Mouse (Mus musculus): ENCODE results near the gene Uts2. TPM values are rescaled to one million over a fixed set of nuclear protein-coding genes. Genes with fewer than 3 reads are reported as not detected.
A peak's percentile ranks its signal among the peaks of the same experiment; 100 is the strongest.
"Not testable (repeated sequence)": the region's sequence is repeated elsewhere in the genome, so short reads cannot be mapped to it uniquely, and the experiment has no call there.

Uts2 gene
- polyA plus RNA-seq, 1 experiment, result not detected

DNA sequence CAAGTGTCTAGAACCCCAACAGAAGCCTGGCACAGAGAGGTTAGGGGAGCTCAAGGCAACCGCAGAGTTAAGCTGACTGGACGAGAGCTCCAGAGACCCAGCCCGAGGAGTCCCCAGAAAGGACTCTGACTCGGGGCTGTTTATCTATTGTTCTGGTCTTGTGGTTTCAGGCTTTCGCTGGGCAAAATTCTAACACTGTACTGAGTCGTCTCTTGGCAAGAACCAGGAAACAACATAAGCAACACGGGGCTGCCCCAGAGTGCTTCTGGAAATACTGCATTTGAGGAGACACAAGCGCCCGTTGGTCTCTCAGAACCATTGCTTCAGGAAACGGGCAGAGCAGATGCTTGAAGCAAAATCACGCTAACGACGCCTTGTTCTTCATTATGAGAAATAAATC lies 4.5 kb downstream of the Uts2 start:
- Histone ChIP-seq H3K79me2 (ENCODE audit: control insufficient read depth, insufficient read depth) (no peaks in the 10 kb centered on the region), H3K4me3 (ENCODE audit: insufficient read depth, poor library complexity, severe bottlenecking) (no peak overlapping the region), H3ac (ENCODE audit: control insufficient read depth, insufficient read length, low read depth) (no peak overlapping the region), H3K79me3 (ENCODE audit: low read depth) (no peaks in the 10 kb centered on the region), H3K27me3 (ENCODE audit: control insufficient read depth, insufficient read depth, insufficient read length) (no peaks in the 10 kb centered on the region), H3K36me3 (ENCODE audit: control insufficient read depth, insufficient read depth) (no peaks in the 10 kb centered on the region)
- TF ChIP-seq MYOD1 (IDR thresholded peaks at IDR 0.05; ENCODE audit: control insufficient read depth, insufficient read length, low read depth) (no peak), FOSL1 (IDR thresholded peaks at IDR 0.05; ENCODE audit: insufficient read depth, low read length, poor library complexity, severe bottlenecking) (no peak), CEBPB (IDR thresholded peaks at IDR 0.05; ENCODE audit: low read depth) (no peak), USF1 (IDR thresholded peaks at IDR 0.05; ENCODE audit: low read depth) (no peak), CTCF (IDR thresholded peaks at IDR 0.05; ENCODE audit: control insufficient read depth, insufficient read depth, insufficient read length) (no peak), MYOG (IDR thresholded peaks at IDR 0.05; ENCODE audit: control insufficient read depth, extremely low read depth, insufficient read length) (no peak), MAX (IDR thresholded peaks at IDR 0.05) (no peak)

DNA sequence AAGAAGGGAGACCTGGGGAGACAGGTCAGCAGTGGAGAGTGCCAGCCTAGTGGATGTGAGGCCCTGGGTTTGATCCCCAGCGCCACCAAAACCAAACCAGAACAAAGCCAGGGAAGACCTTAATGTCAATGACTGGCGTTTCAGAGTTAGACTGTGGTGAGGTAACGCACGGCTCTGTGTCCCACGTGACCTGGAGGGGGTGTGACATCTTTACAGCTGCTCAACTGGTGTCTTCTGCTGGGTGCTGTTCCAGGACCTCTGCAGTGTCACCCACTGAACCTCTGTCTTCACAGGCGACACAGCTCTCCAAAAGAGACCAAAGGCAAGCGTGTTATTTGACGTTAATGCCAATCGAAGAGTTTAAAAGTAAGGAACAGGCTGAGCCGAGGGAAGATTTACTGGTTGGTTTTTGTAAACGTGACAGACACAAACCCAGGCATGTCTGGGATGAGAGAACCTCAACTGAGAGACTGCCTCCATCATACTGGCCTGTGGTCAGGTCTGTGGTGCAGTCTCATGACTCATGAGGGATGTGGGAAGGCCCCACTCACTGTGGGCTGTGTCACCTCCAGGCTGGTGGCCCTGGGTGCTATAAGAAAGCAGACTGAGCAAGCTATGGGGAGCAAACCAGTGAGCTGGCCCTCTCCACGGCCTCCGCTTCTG lies 8.9 kb downstream of the Uts2 start:
- H3K4me3 ChIP-seq (ENCODE audit: insufficient read depth, poor library complexity, severe bottlenecking), result no peak overlapping the region
- peak; percentile 87 for TF ChIP-seq USF1 (IDR thresholded peaks at IDR 0.05; ENCODE audit: low read depth)
- no peak for TF ChIP-seq MYOD1 (IDR thresholded peaks at IDR 0.05; ENCODE audit: control insufficient read depth, insufficient read length, low read depth)
- peak; percentile 82 for TF ChIP-seq FOSL1 (IDR thresholded peaks at IDR 0.05; ENCODE audit: insufficient read depth, low read length, poor library complexity, severe bottlenecking)
- no peaks in the 10 kb centered on the region for H3K79me3 ChIP-seq (ENCODE audit: low read depth)
- H3ac ChIP-seq (ENCODE audit: control insufficient read depth, insufficient read length, low read depth), result no peak overlapping the region
- H3K27me3 ChIP-seq (ENCODE audit: control insufficient read depth, insufficient read depth, insufficient read length), result no peaks in the 10 kb centered on the region
- no peaks in the 10 kb centered on the region for H3K79me2 ChIP-seq (ENCODE audit: control insufficient read depth, insufficient read depth)
- peaks cover 7% of the 10 kb centered on the region for H3K36me3 ChIP-seq (ENCODE audit: control insufficient read depth, insufficient read depth)

DNA sequence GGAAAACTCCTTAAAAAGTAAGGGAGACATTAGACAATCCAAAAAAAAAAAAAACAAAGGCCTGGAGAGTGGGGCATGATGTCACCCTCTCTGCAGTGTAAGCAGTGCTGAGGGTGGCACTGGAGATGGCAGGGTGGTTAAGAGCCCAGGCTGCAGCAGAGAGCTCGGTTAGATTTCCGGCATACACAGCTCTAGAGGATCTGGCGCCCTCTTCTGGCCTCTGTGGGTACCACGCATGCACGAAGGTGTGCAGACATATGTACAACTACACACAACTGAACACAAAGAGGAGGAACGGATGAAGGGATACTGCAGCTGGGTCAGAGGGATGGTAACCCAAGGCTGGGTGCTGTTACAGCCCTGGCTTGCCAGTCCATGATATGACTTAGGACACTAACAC lies 10.0 kb downstream of the Uts2 start:
- TF ChIP-seq CEBPB (IDR thresholded peaks at IDR 0.05; ENCODE audit: low read depth) (no peak), MYOD1 (IDR thresholded peaks at IDR 0.05; ENCODE audit: control insufficient read depth, insufficient read length, low read depth) (no peak), MAX (IDR thresholded peaks at IDR 0.05) (no peak), FOSL1 (IDR thresholded peaks at IDR 0.05; ENCODE audit: insufficient read depth, low read length, poor library complexity, severe bottlenecking) (no peak), CTCF (IDR thresholded peaks at IDR 0.05; ENCODE audit: control insufficient read depth, insufficient read depth, insufficient read length) (peak; percentile 74), USF1 (IDR thresholded peaks at IDR 0.05; ENCODE audit: low read depth) (no peak), MYOG (IDR thresholded peaks at IDR 0.05; ENCODE audit: control insufficient read depth, extremely low read depth, insufficient read length) (no peak)
- H3K79me3 ChIP-seq (ENCODE audit: low read depth), result no peaks in the 10 kb centered on the region
- no peak overlapping the region for H3K4me3 ChIP-seq (ENCODE audit: insufficient read depth, poor library complexity, severe bottlenecking)
- no peak overlapping the region for H3ac ChIP-seq (ENCODE audit: control insufficient read depth, insufficient read length, low read depth)
- H3K36me3 ChIP-seq (ENCODE audit: control insufficient read depth, insufficient read depth), result peaks cover 7% of the 10 kb centered on the region
- H3K27me3 ChIP-seq (ENCODE audit: control insufficient read depth, insufficient read depth, insufficient read length), result no peaks in the 10 kb centered on the region
- no peaks in the 10 kb centered on the region for H3K79me2 ChIP-seq (ENCODE audit: control insufficient read depth, insufficient read depth)

DNA sequence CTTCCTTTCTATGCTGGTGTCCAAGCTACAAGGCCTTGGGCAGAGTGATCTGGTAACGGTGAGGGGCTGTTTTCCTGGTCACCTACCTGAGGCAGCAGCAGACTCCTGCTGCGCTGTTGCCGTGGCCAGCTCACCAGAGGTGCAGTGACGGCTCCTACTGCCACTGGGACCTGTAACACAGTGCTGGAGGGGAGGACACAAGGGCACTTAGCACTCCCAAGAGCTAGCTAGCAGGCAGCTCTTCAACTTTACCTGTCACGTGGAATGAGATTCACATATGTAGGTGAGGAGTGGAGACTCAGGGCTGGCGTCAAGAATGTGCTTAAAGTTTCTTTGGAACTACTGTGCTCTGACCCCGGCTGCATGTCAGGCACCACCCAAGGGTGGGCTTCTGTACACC lies 13.4 kb downstream of the Uts2 start:
- Histone ChIP-seq H3K79me3 (ENCODE audit: low read depth) (no peaks in the 10 kb centered on the region), H3ac (ENCODE audit: control insufficient read depth, insufficient read length, low read depth) (no peak overlapping the region), H3K27me3 (ENCODE audit: control insufficient read depth, insufficient read depth, insufficient read length) (no peaks in the 10 kb centered on the region), H3K4me3 (ENCODE audit: insufficient read depth, poor library complexity, severe bottlenecking) (no peak overlapping the region), H3K79me2 (ENCODE audit: control insufficient read depth, insufficient read depth) (no peaks in the 10 kb centered on the region), H3K36me3 (ENCODE audit: control insufficient read depth, insufficient read depth) (peaks cover 19% of the 10 kb centered on the region)
- TF ChIP-seq USF1 (IDR thresholded peaks at IDR 0.05; ENCODE audit: low read depth) (no peak), MYOD1 (IDR thresholded peaks at IDR 0.05; ENCODE audit: control insufficient read depth, insufficient read length, low read depth) (no peak), CTCF (IDR thresholded peaks at IDR 0.05; ENCODE audit: control insufficient read depth, insufficient read depth, insufficient read length) (no peak), MAX (IDR thresholded peaks at IDR 0.05) (no peak), CEBPB (IDR thresholded peaks at IDR 0.05; ENCODE audit: low read depth) (no peak), FOSL1 (IDR thresholded peaks at IDR 0.05; ENCODE audit: insufficient read depth, low read length, poor library complexity, severe bottlenecking) (no peak), MYOG (IDR thresholded peaks at IDR 0.05; ENCODE audit: control insufficient read depth, extremely low read depth, insufficient read length) (no peak)

DNA sequence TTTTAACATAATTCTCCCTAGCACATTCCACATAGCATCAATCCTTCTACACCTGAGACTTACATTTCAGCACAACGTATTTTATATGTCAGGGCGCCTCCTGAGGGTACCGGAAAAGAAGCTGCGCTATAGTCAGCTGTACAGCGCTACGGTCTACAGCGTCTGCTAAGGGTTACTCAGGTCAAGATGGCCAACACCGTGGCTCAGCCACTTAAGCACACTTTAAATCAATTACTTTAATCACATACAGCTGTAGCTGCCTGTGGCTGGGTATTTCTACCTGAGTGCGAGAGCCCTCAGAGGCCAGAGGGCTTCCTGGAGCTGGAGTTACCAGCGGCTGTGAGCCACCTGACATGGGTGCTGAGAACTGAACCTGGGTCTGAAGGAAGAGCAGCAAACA lies 19.0 kb downstream of the Uts2 start:
- no peaks in the 10 kb centered on the region for H3K27me3 ChIP-seq (ENCODE audit: control insufficient read depth, insufficient read depth, insufficient read length)
- peaks cover 16% of the 10 kb centered on the region for H3K36me3 ChIP-seq (ENCODE audit: control insufficient read depth, insufficient read depth)
- H3K79me2 ChIP-seq (ENCODE audit: control insufficient read depth, insufficient read depth), result no peaks in the 10 kb centered on the region
- no peak for TF ChIP-seq FOSL1 (IDR thresholded peaks at IDR 0.05; ENCODE audit: insufficient read depth, low read length, poor library complexity, severe bottlenecking)
- no peak for TF ChIP-seq CTCF (IDR thresholded peaks at IDR 0.05; ENCODE audit: control insufficient read depth, insufficient read depth, insufficient read length)
- TF ChIP-seq CEBPB (IDR thresholded peaks at IDR 0.05; ENCODE audit: low read depth), result no peak
- no peak for TF ChIP-seq MYOD1 (IDR thresholded peaks at IDR 0.05; ENCODE audit: control insufficient read depth, insufficient read length, low read depth)
- no peak for TF ChIP-seq MYOG (IDR thresholded peaks at IDR 0.05; ENCODE audit: control insufficient read depth, extremely low read depth, insufficient read length)
- no peak for TF ChIP-seq USF1 (IDR thresholded peaks at IDR 0.05; ENCODE audit: low read depth)
- TF ChIP-seq MAX (IDR thresholded peaks at IDR 0.05), result no peak
- H3ac ChIP-seq (ENCODE audit: control insufficient read depth, insufficient read length, low read depth), result no peak overlapping the region
- no peaks in the 10 kb centered on the region for H3K79me3 ChIP-seq (ENCODE audit: low read depth)
- no peak overlapping the region for H3K4me3 ChIP-seq (ENCODE audit: insufficient read depth, poor library complexity, severe bottlenecking)

DNA sequence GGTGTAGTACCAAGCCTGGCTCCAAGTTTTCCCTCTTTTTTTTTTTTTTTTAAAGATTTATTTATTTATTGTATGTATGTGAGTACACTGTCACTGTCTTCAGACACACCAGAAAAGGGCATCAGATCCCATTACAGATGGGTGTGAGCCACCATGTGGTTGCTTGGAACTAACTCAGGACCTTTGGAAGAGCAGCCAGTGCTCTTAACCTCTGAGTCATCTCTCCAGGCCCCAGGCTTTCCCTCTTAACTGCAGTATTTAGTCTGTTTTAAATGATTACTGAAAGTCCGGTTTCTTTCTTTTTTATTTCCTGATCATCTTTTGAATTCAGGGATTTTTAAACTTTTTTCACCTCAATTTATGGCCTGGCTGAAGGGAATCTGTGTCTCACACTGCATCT lies 20.5 kb downstream of the Uts2 start:
- peaks cover 23% of the 10 kb centered on the region for H3K36me3 ChIP-seq (ENCODE audit: control insufficient read depth, insufficient read depth)
- H3K79me3 ChIP-seq (ENCODE audit: low read depth), result not testable (repeated sequence)

More for the DNA sequence above, 20.5 kb downstream of the Uts2 start:
- H3K4me3 ChIP-seq (ENCODE audit: insufficient read depth, poor library complexity, severe bottlenecking); H3ac ChIP-seq (ENCODE audit: control insufficient read depth, insufficient read length, low read depth); H3K27me3 ChIP-seq (ENCODE audit: control insufficient read depth, insufficient read depth, insufficient read length); H3K79me2 ChIP-seq (ENCODE audit: control insufficient read depth, insufficient read depth): not testable (repeated sequence)
